Mouse (Mus musculus) erythroblast, embryonic 14.5 days (primary cell): ENCODE measurements around the gene Akr1c19.
"Not testable (repeated sequence)": the region's sequence is repeated elsewhere in the genome, so short reads cannot be mapped to it uniquely, and the experiment has no call there.

Source experiments
- GATA1 ChIP-seq: IDR thresholded peaks from 2 replicates; pipeline ENCODE4 v1.6.1; 2012; ENCODE audit warnings: low read length, inconsistent platforms, mixed read lengths
- TAL1 ChIP-seq: IDR thresholded peaks from 3 replicates; pipeline ENCODE4 v1.6.1; 2012; ENCODE audit warnings: low read length, inconsistent platforms, mixed read lengths

GRCm38 (mm10) chr13:4256894-4257293, 28.4 kb downstream of the Akr1c19 start:
- not testable (repeated sequence) for TF ChIP-seq GATA1, TAL1
